Mouse (Mus musculus) activated CD4-positive, CD25-positive, alpha-beta regulatory T cell (primary cell): ENCODE data around the gene Card6. TPM values are rescaled to one million over a fixed set of nuclear protein-coding genes. Genes with fewer than 3 reads are reported as not detected.

ENCODE experiments used
- polyA plus RNA-seq, 2 experiments: library from polyadenylated mRNA; unstranded; fragments of 100-300 nt; shearing (Covaris generic); gene quantifications; one replicate each; pipeline ENCODE4 v1.2.1; 2017

Card6 gene
- 10 to 100 TPM; 32.4 to 34.8 TPM for polyA plus RNA-seq

GRCm38 (mm10) chr15:5107686-5108654 is at the start of gene Card6:
Card6 (minus strand) TSS chr15:5108539.

GRCm38 (mm10) chr15:5143361-5144020 is 35.2 kb upstream of the Card6 start, which contains the start of gene Prkaa1:
Prkaa1 (plus strand) TSS chr15:5143861.

DNA sequence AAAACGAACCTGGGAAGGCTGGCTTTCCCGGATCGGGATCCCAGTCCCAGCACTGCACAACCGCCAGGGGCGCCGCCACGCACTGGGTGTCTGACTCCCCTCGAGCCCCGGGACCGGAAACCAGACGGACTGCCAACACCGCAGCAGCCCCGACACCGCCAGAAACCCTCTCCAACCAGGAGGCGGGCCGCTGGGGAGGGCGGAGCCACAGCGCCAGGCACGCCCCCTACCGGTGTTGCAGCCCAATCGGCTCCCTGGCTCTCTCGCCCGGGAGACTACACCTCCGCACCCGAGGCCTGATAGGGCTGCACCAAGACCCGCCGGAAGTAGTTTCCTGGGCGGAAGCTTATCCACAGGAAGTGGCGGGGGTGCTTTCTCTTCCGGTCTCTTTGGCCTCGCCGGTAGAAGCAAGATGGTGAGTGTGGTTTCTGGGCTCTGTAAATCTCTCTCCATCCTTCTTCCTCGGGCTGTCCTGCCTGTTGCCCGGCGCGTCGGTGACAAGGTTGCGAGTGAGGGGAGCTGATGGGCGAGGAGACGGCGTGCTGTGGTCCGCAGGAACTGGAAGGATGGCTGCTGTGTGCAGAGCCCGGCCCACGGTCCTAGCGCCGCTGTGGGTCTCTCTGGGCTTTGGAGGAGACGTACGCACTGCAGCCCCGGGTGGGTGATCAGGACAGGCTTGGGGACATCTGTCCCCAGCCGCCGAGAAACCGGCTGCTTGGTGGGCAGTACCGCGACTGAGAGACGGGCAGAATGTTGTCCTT is 8.1 kb upstream of the Card6 start, which contains the start of gene Rpl37:
Gene Rpl37 (plus strand): TSS at position 376 of the 761 bp plus-strand sequence.

GRCm38 (mm10) chr15:5063635-5064034 is 44.7 kb downstream of the Card6 start, which contains the start of gene C7:
C7 (minus strand) TSS chr15:5063740.

Other genes with a start within 250 kb of the Card6 start
- gene Mroh2b, start 209.8 kb downstream of the Card6 start, polyA plus RNA-seq: under 1 TPM in 1 of 2 experiments, not detected in 1; 0.07 TPM
- under 1 TPM in 1 of 2 experiments, not detected in 1; 0.06 TPM for gene C7, start 44.8 kb downstream of the Card6 start, polyA plus RNA-seq
- gene Rpl37, start 8.1 kb upstream of the Card6 start, polyA plus RNA-seq: 1,000 to 10,000 TPM in 1 of 2 experiments, 100 to 1,000 TPM in 1; 816 to 1,234 TPM
- 10 to 100 TPM; 27.9 to 31.8 TPM for gene Prkaa1, start 35.3 kb upstream of the Card6 start, polyA plus RNA-seq
- 10 to 100 TPM; 35.6 to 58.9 TPM for gene Ttc33, start 77.0 kb upstream of the Card6 start, polyA plus RNA-seq
- 100 to 1,000 TPM in 1 of 2 experiments, 10 to 100 TPM in 1; 95.1 to 156 TPM for gene Ptger4, start 135.6 kb upstream of the Card6 start, polyA plus RNA-seq